Mouse (Mus musculus) spleen, adult 18-20 months (tissue): Measurements from ENCODE around the gene Tmed9.
A peak's percentile ranks its signal among the peaks of the same experiment; 100 is the strongest.
"Not testable (repeated sequence)": the region's sequence is repeated elsewhere in the genome, so short reads cannot be mapped to it uniquely, and the experiment has no call there.

ENCODE experiments used
- DNase-seq, 2 experiments: peaks; one replicate each; pipeline ENCODE4 v3.0.0; 2022; ENCODE audit warnings: mixed read lengths in 2 of 2

Tmed9 gene

GRCm38 (mm10) chr13:55568524-55568923, 5.0 kb upstream of the Tmed9 start:
- DNase-seq = not testable (repeated sequence)

GRCm38 (mm10) chr13:55569726-55570285, 3.7 kb upstream of the Tmed9 start:
- DNase-seq = no peak

- no peak for DNase-seq
These were observed 3.1 kb upstream of the Tmed9 start for GRCm38 (mm10) chr13:55570286-55570973.

- peak; percentile 88 to 96 for DNase-seq
These were observed 2.3 kb upstream of the Tmed9 start, which contains the start of gene Fam193b for GRCm38 (mm10) chr13:55571027-55571751. TSS of gene Fam193b (minus strand) at chr13:55571120.

GRCm38 (mm10) chr13:55571977-55572376, 1.6 kb upstream of the Tmed9 start:
- DNase-seq = no peak

GRCm38 (mm10) chr13:55574321-55574720, 789 bp downstream of the Tmed9 start:
- no peak for DNase-seq

GRCm38 (mm10) chr13:55575932-55576331, 2.4 kb downstream of the Tmed9 start:
- DNase-seq = no peak

GRCm38 (mm10) chr13:55576872-55577271, 3.3 kb downstream of the Tmed9 start:
- DNase-seq = not testable (repeated sequence)

- no peak for DNase-seq
These were observed 4.6 kb downstream of the Tmed9 start for GRCm38 (mm10) chr13:55578086-55578485.

- DNase-seq = no peak
These were observed 18.5 kb downstream of the Tmed9 start for GRCm38 (mm10) chr13:55591961-55592490.

GRCm38 (mm10) chr13:55592512-55593253, 19.2 kb downstream of the Tmed9 start:
- DNase-seq = peak; percentile 93 to 94

- no peak for DNase-seq
These were observed 19.8 kb downstream of the Tmed9 start for GRCm38 (mm10) chr13:55593254-55593747.

- no peak for DNase-seq
These were observed 21.8 kb downstream of the Tmed9 start for GRCm38 (mm10) chr13:55595375-55595774.

GRCm38 (mm10) chr13:55596802-55597201, 23.3 kb downstream of the Tmed9 start:
- DNase-seq = no peak

- peak; percentile 71 to 84 for DNase-seq
These were observed 26.3 kb downstream of the Tmed9 start, which contains the start of gene B4galt7 for GRCm38 (mm10) chr13:55599566-55600540. TSS of gene B4galt7 (plus strand) at chr13:55599896.

GRCm38 (mm10) chr13:55600657-55601056, 27.1 kb downstream of the Tmed9 start:
- DNase-seq = peak in 1 of 2 experiments; percentile 22

- DNase-seq = peak; percentile 58 to 84
These were observed 28.1 kb downstream of the Tmed9 start for GRCm38 (mm10) chr13:55601611-55602010.

GRCm38 (mm10) chr13:55604606-55605005, 31.1 kb downstream of the Tmed9 start:
- no peak for DNase-seq

- DNase-seq = no peak
These were observed 33.5 kb downstream of the Tmed9 start for GRCm38 (mm10) chr13:55606899-55607623.

GRCm38 (mm10) chr13:55607624-55608006, 34.1 kb downstream of the Tmed9 start:
- DNase-seq = no peak

GRCm38 (mm10) chr13:55611996-55612395, 38.5 kb downstream of the Tmed9 start:
- DNase-seq = no peak
